Mouse (Mus musculus) limb, embryonic 15.5 days (tissue): Measurements from ENCODE around the gene Ddah2. TPM values are rescaled to one million over a fixed set of nuclear protein-coding genes. Genes with fewer than 3 reads are reported as not detected.
A peak's percentile ranks its signal among the peaks of the same experiment; 100 is the strongest.

Experiments used
- ATAC-seq: fragments of 200-750 bp; cut with Nextera tagmentation; 2 replicates; pipeline ENCODE4 v1.8.0; 2017; ENCODE audit warnings: low read depth, moderate TSS enrichment; ENCODE audit not compliant: insufficient number of reproducible peaks, low FRiP score, low TSS enrichment
- H3K27ac ChIP-seq: fragments of 300-500 bp; sonication (generic); 2 replicates; pipeline ENCODE4 v1.5.1; 2015; ENCODE audit warnings: moderate library complexity, mild to moderate bottlenecking, inconsistent platforms
- H3K27me3 ChIP-seq: fragments of 300-500 bp; sonication (generic); 2 replicates; pipeline ENCODE4 v1.6.1; 2015; ENCODE audit warnings: inconsistent platforms
- H3K36me3 ChIP-seq: fragments of 300-500 bp; sonication (generic); 2 replicates; pipeline ENCODE4 v1.6.1; 2015; ENCODE audit warnings: inconsistent platforms
- H3K4me1 ChIP-seq: fragments of 300-500 bp; sonication (generic); 2 replicates; pipeline ENCODE4 v1.6.1; 2015; ENCODE audit warnings: inconsistent platforms
- H3K4me2 ChIP-seq: fragments of 300-500 bp; sonication (generic); 2 replicates; pipeline ENCODE4 v1.6.1; 2015; ENCODE audit warnings: mild to moderate bottlenecking, inconsistent platforms
- H3K4me3 ChIP-seq: fragments of 300-500 bp; sonication (generic); 2 replicates; pipeline ENCODE4 v1.5.1; 2015; ENCODE audit warnings: mild to moderate bottlenecking, inconsistent platforms
- H3K9ac ChIP-seq: fragments of 300-500 bp; sonication (generic); 2 replicates; pipeline ENCODE4 v1.6.1; 2015; ENCODE audit warnings: inconsistent platforms
- H3K9me3 ChIP-seq: fragments of 300-500 bp; sonication (generic); 2 replicates; pipeline ENCODE4 v1.6.1; 2016; ENCODE audit warnings: inconsistent platforms
- WGBS: fragments of 180-500 bp; shearing (Covaris S2); methylation state at CpG from one replicate; pipeline ENCODE4 v1.1.7; 2015; 5-methylcytosine and 5-hydroxymethylcytosine counted together
- polyA plus RNA-seq: library from polyadenylated mRNA; unstranded; fragments of >200 nt; fragmentation: Nextera tagmentation; extraction: Ambion mirVana; gene quantifications from 2 replicates; pipeline ENCODE4 v1.2.1, GENCODE M21; 2015

Gene Ddah2
- polyA plus RNA-seq, 1 experiment from 2014 or later, result 321 TPM

GRCm38 (mm10) chr17:35058316-35058715 is 519 bp upstream of the Ddah2 start:
- H3K4me3 ChIP-seq, result peak overlapping the region; percentile 68
- H3K4me2 ChIP-seq, result no peak overlapping the region
- H3K27ac ChIP-seq, result peak overlapping the region; percentile 95
- ATAC-seq, result no peak
- no peaks in the 10 kb centered on the region for H3K9me3 ChIP-seq
- H3K36me3 ChIP-seq, result peaks cover 66% of the 10 kb centered on the region
- peaks cover 28% of the 10 kb centered on the region for H3K4me1 ChIP-seq
- 59% methylated on average over 9 of the region's 9 CpGs for WGBS
- no peak overlapping the region for H3K9ac ChIP-seq
- no peaks in the 10 kb centered on the region for H3K27me3 ChIP-seq

GRCm38 (mm10) chr17:35060071-35060470 is 1.2 kb downstream of the Ddah2 start:
- ATAC-seq, result no peak
- H3K36me3 ChIP-seq, result peaks cover 52% of the 10 kb centered on the region

GRCm38 (mm10) chr17:35060737-35061297 is 2.0 kb downstream of the Ddah2 start:
- WGBS, result 62% methylated on average over 22 of the region's 22 CpGs
- Histone ChIP-seq H3K27me3 (peaks cover 20% of the 10 kb centered on the region), H3K4me2 (peak overlapping the region; percentile 84), H3K9me3 (no peaks in the 10 kb centered on the region), H3K9ac (peak overlapping the region; percentile 70; the same call in 1 of the 2 replicates), H3K36me3 (peaks cover 44% of the 10 kb centered on the region), H3K27ac (peak overlapping the region; percentile 95; the same call in 1 of the 2 replicates), H3K4me1 (peaks cover 43% of the 10 kb centered on the region), H3K4me3 (peak overlapping the region; percentile 68)
- no peak for ATAC-seq

More at GRCm38 (mm10) chr17:35060071-35060470, 1.2 kb downstream of the Ddah2 start:
- H3K9me3 ChIP-seq, result no peaks in the 10 kb centered on the region
- H3K4me2 ChIP-seq, result peak overlapping the region; percentile 84
- H3K27me3 ChIP-seq, result peaks cover 12% of the 10 kb centered on the region
- WGBS, result 20% methylated on average over 14 of the region's 14 CpGs
- peaks cover 36% of the 10 kb centered on the region for H3K4me1 ChIP-seq
- H3K27ac ChIP-seq, result peak overlapping the region; percentile 95
- H3K9ac ChIP-seq, result peak overlapping the region; percentile 70
- peak overlapping the region; percentile 68 for H3K4me3 ChIP-seq

- Histone ChIP-seq H3K4me1 (peaks cover 43% of the 10 kb centered on the region), H3K36me3 (peaks cover 39% of the 10 kb centered on the region), H3K9me3 (no peaks in the 10 kb centered on the region), H3K4me2 (no peak overlapping the region), H3K9ac (no peak overlapping the region), H3K27ac (no peak overlapping the region; the same call in 1 of the 2 replicates), H3K27me3 (peaks cover 25% of the 10 kb centered on the region), H3K4me3 (0 out of 2 replicates have a peak overlapping the region, but pooled peaks have one; percentile 68)
- WGBS, result 75% methylated on average over 8 of the region's 8 CpGs
- ATAC-seq, result no peak
Measured at GRCm38 (mm10) chr17:35061299-35061698, 2.5 kb downstream of the Ddah2 start.

GRCm38 (mm10) chr17:35063466-35063865 is 4.6 kb downstream of the Ddah2 start:
- Histone ChIP-seq H3K27me3 (peaks cover 45% of the 10 kb centered on the region), H3K27ac (no peak overlapping the region), H3K9ac (no peak overlapping the region), H3K4me1 (peaks cover 40% of the 10 kb centered on the region), H3K36me3 (peaks cover 22% of the 10 kb centered on the region), H3K9me3 (no peaks in the 10 kb centered on the region), H3K4me2 (no peak overlapping the region), H3K4me3 (no peak overlapping the region)
- ATAC-seq, result no peak
- 92% methylated on average over 3 of the region's 3 CpGs for WGBS

GRCm38 (mm10) chr17:35064378-35064877 is 5.6 kb downstream of the Ddah2 start:
- Histone ChIP-seq H3K27ac (peak overlapping the region; percentile 61), H3K9me3 (no peaks in the 10 kb centered on the region), H3K4me3 (peak overlapping the region; percentile 31; the same call in 1 of the 2 replicates), H3K9ac (no peak overlapping the region), H3K36me3 (peaks cover 22% of the 10 kb centered on the region), H3K4me1 (peaks cover 35% of the 10 kb centered on the region), H3K4me2 (peak overlapping the region; percentile 42), H3K27me3 (peaks cover 51% of the 10 kb centered on the region)
- no peak for ATAC-seq
- 28% methylated on average over 10 of the region's 10 CpGs for WGBS

- H3K36me3 ChIP-seq, result peaks cover 22% of the 10 kb centered on the region
- H3K4me2 ChIP-seq, result peak within 1 kb of the TSS; percentile 42
- no peak within 1 kb of the TSS for H3K9ac ChIP-seq
- H3K4me1 ChIP-seq, result peaks cover 29% of the 10 kb centered on the region
- peak within 1 kb of the TSS; percentile 31 for H3K4me3 ChIP-seq
- H3K27me3 ChIP-seq, result peaks cover 52% of the 10 kb centered on the region
- peak; percentile 42; the same call in 1 of the 2 replicates for ATAC-seq
- H3K9me3 ChIP-seq, result no peaks in the 10 kb centered on the region
- 3% methylated on average over 48 of the region's 48 CpGs for WGBS
- H3K27ac ChIP-seq, result peak within 1 kb of the TSS; percentile 61
Measured at GRCm38 (mm10) chr17:35064951-35065947, 6.4 kb downstream of the Ddah2 start, which contains the start of gene Ly6g6c. Gene Ly6g6c, plus strand, starts transcription at chr17:35065388.

GRCm38 (mm10) chr17:35066084-35066483 is 7.2 kb downstream of the Ddah2 start, which contains the start of gene Mpig6b:
Gene Mpig6b, minus strand, starts transcription at chr17:35066184.
- Histone ChIP-seq H3K4me1 (peaks cover 20% of the 10 kb centered on the region), H3K36me3 (peaks cover 17% of the 10 kb centered on the region), H3K4me2 (peak within 1 kb of the TSS; percentile 42), H3K27me3 (peaks cover 52% of the 10 kb centered on the region), H3K9me3 (no peaks in the 10 kb centered on the region), H3K27ac (0 out of 2 replicates have a peak within 1 kb of the TSS, but pooled peaks have one; percentile 24), H3K9ac (no peak within 1 kb of the TSS), H3K4me3 (peak within 1 kb of the TSS; percentile 31)
- no peak for ATAC-seq
- WGBS, result 46% methylated on average over 10 of the region's 10 CpGs

GRCm38 (mm10) chr17:35068213-35068914 is 9.5 kb downstream of the Ddah2 start:
- Histone ChIP-seq H3K9ac (no peak overlapping the region), H3K4me2 (no peak overlapping the region), H3K4me1 (peaks cover 15% of the 10 kb centered on the region), H3K4me3 (peak overlapping the region; percentile 3; the same call in 1 of the 2 replicates), H3K9me3 (no peaks in the 10 kb centered on the region), H3K27me3 (peaks cover 52% of the 10 kb centered on the region), H3K27ac (peak overlapping the region; percentile 38; the same call in 1 of the 2 replicates), H3K36me3 (no peaks in the 10 kb centered on the region)
- WGBS, result 76% methylated on average over 17 of the region's 17 CpGs
- no peak for ATAC-seq

- 0 out of 2 replicates have a peak, but pooled peaks have one; percentile 14 for ATAC-seq
- H3K4me1 ChIP-seq, result peaks cover 10% of the 10 kb centered on the region
- no peak overlapping the region for H3K4me2 ChIP-seq
- H3K4me3 ChIP-seq, result no peak overlapping the region
- H3K27me3 ChIP-seq, result peaks cover 33% of the 10 kb centered on the region
- H3K9ac ChIP-seq, result no peak overlapping the region
- 49% methylated on average over 6 of the region's 6 CpGs for WGBS
- H3K27ac ChIP-seq, result peak overlapping the region; percentile 39
- H3K9me3 ChIP-seq, result no peaks in the 10 kb centered on the region
- H3K36me3 ChIP-seq, result no peaks in the 10 kb centered on the region
Measured at GRCm38 (mm10) chr17:35070556-35071229, 11.9 kb downstream of the Ddah2 start.
